Mouse (Mus musculus) stomach, embryonic 16.5 days (tissue): ENCODE data around the gene Xndc1. TPM values are rescaled to one million over a fixed set of nuclear protein-coding genes. Genes with fewer than 3 reads are reported as not detected.
"Not testable (repeated sequence)": the region's sequence is repeated elsewhere in the genome, so short reads cannot be mapped to it uniquely, and the experiment has no call there.

Experiments used
- ATAC-seq: fragments of 200-750 bp; cut with Nextera tagmentation; 2 replicates; pipeline ENCODE4 v1.8.0; 2017; ENCODE audit warnings: moderate number of reproducible peaks, moderate TSS enrichment; ENCODE audit not compliant: insufficient read depth, low FRiP score
- H3K27ac ChIP-seq: fragments of 300-500 bp; sonication (generic); 2 replicates; pipeline ENCODE4 v1.5.1; 2014; ENCODE audit warnings: low read length
- H3K27me3 ChIP-seq: fragments of 300-500 bp; sonication (generic); 2 replicates; pipeline ENCODE4 v1.6.1; 2014; ENCODE audit warnings: low read length, control low read depth, mixed read lengths; ENCODE audit not compliant: control insufficient read depth, insufficient read depth
- H3K36me3 ChIP-seq: fragments of 300-500 bp; sonication (generic); 2 replicates; pipeline ENCODE4 v1.6.1; 2014; ENCODE audit warnings: low read length; ENCODE audit not compliant: control insufficient read depth, insufficient read depth
- H3K4me1 ChIP-seq: fragments of 300-500 bp; sonication (generic); 2 replicates; pipeline ENCODE4 v1.6.1; 2014; ENCODE audit warnings: low read length, control low read depth, mixed read lengths; ENCODE audit not compliant: control insufficient read depth, insufficient read depth
- H3K4me2 ChIP-seq: fragments of 300-500 bp; sonication (generic); 2 replicates; pipeline ENCODE4 v1.6.1; 2014; ENCODE audit warnings: low read depth, low read length, mixed read lengths
- H3K4me3 ChIP-seq: fragments of 300-500 bp; sonication (generic); replicated peaks from 2 replicates; pipeline ENCODE4 v1.5.1; 2014; ENCODE audit warnings: mild to moderate bottlenecking, low read length
- H3K9ac ChIP-seq: fragments of 300-500 bp; sonication (generic); 2 replicates; pipeline ENCODE4 v1.6.1; 2014; ENCODE audit warnings: low read length
- H3K9me3 ChIP-seq: fragments of 300-500 bp; sonication (generic); replicated peaks from 2 replicates; pipeline ENCODE4 v1.6.1; 2016; ENCODE audit warnings: low read length, control low read depth; ENCODE audit not compliant: control insufficient read depth
- WGBS: fragments of 180-500 bp; shearing (Covaris S2); extraction: QIAGEN DNeasy Blood & Tissue Kit; methylation state at CpG from one replicate; pipeline ENCODE4 v1.1.7; 2014; 5-methylcytosine and 5-hydroxymethylcytosine counted together
- polyA plus RNA-seq: library from polyadenylated mRNA; unstranded; fragments of >200 nt; fragmentation: Nextera tagmentation; extraction: Ambion mirVana; gene quantifications from 2 replicates; pipeline ENCODE4 v1.2.1, GENCODE M21; 2015

Gene Xndc1
- polyA plus RNA-seq: 28.2 and 28.9 TPM in 2 replicates

DNA sequence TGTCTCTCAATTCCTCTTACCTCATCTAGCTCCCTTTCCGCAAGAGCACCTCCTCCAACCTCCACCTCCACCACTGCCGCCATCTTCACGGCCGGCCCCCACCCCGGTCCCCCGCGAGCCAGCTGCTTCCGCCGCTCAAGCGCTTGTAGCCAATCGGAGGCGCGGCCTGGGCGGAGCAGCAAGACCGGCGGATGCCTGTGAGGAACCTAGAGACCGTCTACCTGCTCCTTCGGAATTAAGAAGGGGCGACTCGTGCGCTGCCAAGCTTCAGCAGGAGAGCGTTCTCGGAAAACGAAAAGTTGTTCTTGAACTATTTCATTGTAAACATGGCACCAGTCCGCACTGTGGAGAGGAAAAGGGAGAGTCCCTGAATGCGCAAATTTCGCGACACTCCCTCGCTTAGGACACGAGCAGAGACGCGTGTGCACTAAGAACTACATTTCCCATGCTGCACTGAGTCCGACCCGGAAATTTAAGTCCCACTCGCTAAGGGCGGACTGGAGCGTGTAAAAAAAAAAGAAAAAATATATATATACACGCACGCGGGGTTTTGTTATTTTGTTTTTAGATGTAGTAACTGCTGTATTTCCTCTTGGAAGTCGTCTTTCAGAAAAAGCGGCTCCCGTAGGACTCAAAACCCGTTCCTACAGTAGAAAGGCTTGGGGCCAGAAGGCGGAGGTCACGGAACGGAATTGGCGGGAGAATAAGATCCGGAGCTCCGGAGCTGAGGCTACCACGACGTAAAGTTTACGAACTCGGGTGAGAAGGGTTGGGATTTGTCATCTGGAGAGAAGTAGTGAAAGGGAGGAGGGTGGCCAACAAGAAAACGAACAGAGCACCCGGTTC is at the start of gene Xndc1, which contains the start of the genes Rnf121 and Xntrpc:
TSS of gene Xndc1 (plus strand) at position 466 of the 846 bp plus-strand sequence.
TSS of gene Rnf121 (minus strand) at position 424 of the 846 bp plus-strand sequence.
TSS of gene Xntrpc (plus strand) at position 668 of the 846 bp plus-strand sequence.
- H3K9ac ChIP-seq: peak within 1 kb of the TSS; percentile 83
- peak within 1 kb of the TSS; percentile 70 for H3K4me3 ChIP-seq
- no peaks in the 10 kb centered on the region for H3K9me3 ChIP-seq
- H3K4me2 ChIP-seq: peak within 1 kb of the TSS; percentile 73
- WGBS: under 1% methylated on average over 56 of the region's 56 CpGs
- ATAC-seq: peak; percentile 98
- no peaks in the 10 kb centered on the region for H3K36me3 ChIP-seq
- peak within 1 kb of the TSS; percentile 87 for H3K27ac ChIP-seq
- peaks cover 14% of the 10 kb centered on the region for H3K4me1 ChIP-seq
- H3K27me3 ChIP-seq: no peaks in the 10 kb centered on the region

DNA sequence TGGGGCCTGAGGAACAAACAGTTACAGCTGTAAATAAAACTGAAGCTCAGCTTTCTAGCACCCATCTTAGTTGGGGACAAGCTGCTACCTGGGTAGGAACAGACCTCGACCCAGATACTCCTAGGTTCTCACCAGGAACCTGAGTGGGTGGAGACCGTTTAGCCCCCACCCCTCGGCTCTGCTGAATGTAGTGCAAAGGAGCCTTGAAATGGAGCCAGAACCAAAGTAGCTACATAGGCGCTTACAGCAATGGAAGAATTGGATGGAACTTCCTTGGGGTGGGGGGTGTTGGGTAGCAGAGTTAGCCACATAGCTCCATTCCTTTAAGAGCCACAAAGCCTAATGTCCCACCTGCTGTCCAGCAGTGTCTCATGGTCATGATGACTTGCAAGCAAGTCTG is 48.4 kb upstream of the Xndc1 start:
- no peaks in the 10 kb centered on the region for H3K9me3 ChIP-seq
- H3K4me3 ChIP-seq: no peak overlapping the region
- H3K36me3 ChIP-seq: peaks cover 12% of the 10 kb centered on the region
- no peak overlapping the region for H3K9ac ChIP-seq
- 81% methylated on average over 4 of the region's 4 CpGs for WGBS
- H3K4me1 ChIP-seq: no peaks in the 10 kb centered on the region
- H3K27me3 ChIP-seq: no peaks in the 10 kb centered on the region
- no peak overlapping the region for H3K27ac ChIP-seq
- H3K4me2 ChIP-seq: no peak overlapping the region
- no peak for ATAC-seq

DNA sequence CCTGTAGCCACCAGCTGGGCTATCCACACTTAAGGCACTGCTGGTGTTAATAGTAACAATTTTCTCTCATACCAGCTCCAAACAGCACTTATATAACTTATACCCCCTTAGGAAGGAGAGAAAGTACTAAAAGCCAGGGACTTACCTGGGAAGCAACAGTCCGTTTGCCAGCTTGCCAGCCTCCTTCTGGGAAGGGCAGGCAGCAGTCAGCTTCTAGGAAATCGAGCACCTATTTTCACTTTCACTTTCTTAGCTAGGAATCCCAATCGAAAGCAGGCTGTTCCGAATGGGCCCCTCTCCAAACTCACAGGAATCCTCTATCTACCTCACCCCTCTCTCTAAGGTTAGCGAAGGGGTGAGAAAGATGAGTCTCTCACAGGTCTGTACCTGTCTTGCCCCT is 47.9 kb upstream of the Xndc1 start:
- Histone ChIP-seq H3K4me3 (no peak overlapping the region), H3K9ac (no peak overlapping the region), H3K36me3 (peaks cover 16% of the 10 kb centered on the region), H3K4me1 (no peaks in the 10 kb centered on the region), H3K27me3 (no peaks in the 10 kb centered on the region), H3K27ac (no peak overlapping the region), H3K4me2 (no peak overlapping the region), H3K9me3 (no peaks in the 10 kb centered on the region)
- no peak for ATAC-seq
- 71% methylated on average over 5 of the region's 5 CpGs for WGBS

DNA sequence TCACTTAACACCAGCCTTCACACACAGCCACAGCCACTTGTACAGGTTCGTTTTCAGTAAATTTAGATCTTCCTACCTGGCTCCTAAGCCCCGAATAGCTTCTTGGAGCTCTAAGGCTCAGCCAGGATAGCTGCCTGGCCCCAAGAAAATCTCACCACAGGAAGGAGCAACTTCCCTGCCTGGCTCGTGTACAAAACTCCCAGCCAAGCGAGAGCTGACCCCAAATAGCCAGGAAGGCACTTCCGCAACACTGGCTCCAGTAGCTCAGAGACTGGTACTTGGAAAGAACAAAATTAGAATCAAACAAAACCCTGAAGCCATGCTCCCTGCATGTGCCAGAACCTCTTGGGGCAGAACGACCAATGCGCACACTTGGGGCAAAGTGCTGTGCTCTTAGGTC is 47.3 kb upstream of the Xndc1 start:
- Histone ChIP-seq H3K9ac (no peak overlapping the region), H3K27me3 (no peaks in the 10 kb centered on the region), H3K36me3 (peaks cover 16% of the 10 kb centered on the region), H3K9me3 (no peaks in the 10 kb centered on the region), H3K4me1 (no peaks in the 10 kb centered on the region), H3K4me2 (no peak overlapping the region), H3K4me3 (no peak overlapping the region), H3K27ac (no peak overlapping the region)
- WGBS: 77% methylated on average over 7 of the region's 7 CpGs
- ATAC-seq: no peak

DNA sequence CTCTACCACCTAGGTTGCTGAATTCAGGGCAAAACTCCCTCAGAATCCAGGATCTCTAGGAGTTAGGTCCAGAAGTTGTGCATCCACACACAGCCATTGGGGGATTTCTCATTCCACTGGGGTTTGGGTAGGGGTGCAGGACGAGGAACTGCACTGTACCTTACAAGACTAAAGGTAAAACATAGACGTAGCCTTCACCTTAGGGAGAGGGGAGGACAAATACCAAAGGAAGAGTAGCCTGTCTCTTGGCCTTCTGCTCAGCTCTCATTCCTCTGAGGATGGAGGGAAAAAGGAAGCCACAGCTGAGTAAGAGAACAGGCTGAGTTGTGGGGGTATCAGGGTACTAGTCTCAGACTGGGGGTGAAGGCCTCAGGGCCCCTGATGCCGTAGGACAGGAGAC is 46.7 kb upstream of the Xndc1 start, which contains the start of gene Il18bp:
TSS of gene Il18bp (minus strand) at position 101 of the 400 bp plus-strand sequence.
- Histone ChIP-seq H3K4me1 (no peaks in the 10 kb centered on the region), H3K4me3 (no peak within 1 kb of the TSS), H3K27ac (no peak within 1 kb of the TSS), H3K9ac (no peak within 1 kb of the TSS), H3K9me3 (no peaks in the 10 kb centered on the region), H3K4me2 (no peak within 1 kb of the TSS), H3K36me3 (peaks cover 19% of the 10 kb centered on the region), H3K27me3 (no peaks in the 10 kb centered on the region)
- 81% methylated on average over 3 of the region's 3 CpGs for WGBS
- ATAC-seq: no peak

DNA sequence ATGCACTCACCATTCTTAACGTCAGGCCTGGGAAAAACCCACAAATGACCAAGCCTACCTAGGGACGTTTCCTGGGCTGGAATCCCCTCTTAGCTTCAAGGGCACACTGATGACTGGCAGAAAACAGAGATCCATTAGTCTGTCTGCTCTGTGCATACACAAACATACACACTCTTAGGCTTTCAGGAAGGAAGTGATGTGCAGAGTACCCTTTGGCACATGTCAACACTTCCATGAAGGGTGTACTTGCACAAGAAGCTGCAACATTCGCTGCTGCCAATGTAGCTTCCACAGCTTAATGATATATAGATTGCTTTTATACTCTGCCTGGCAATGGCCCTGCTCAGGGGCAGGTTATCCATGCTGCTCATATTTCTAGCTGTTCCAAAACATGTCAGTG is 45.9 kb upstream of the Xndc1 start:
- WGBS: 68% methylated on average over 3 of the region's 3 CpGs
- no peaks in the 10 kb centered on the region for H3K27me3 ChIP-seq
- H3K36me3 ChIP-seq: peaks cover 19% of the 10 kb centered on the region; the same call in 1 of the 2 replicates
- H3K9me3 ChIP-seq: no peaks in the 10 kb centered on the region
- H3K27ac ChIP-seq: no peak overlapping the region
- no peak overlapping the region for H3K4me3 ChIP-seq
- no peak for ATAC-seq
- no peak overlapping the region for H3K4me2 ChIP-seq
- no peak overlapping the region for H3K9ac ChIP-seq
- H3K4me1 ChIP-seq: no peaks in the 10 kb centered on the region

DNA sequence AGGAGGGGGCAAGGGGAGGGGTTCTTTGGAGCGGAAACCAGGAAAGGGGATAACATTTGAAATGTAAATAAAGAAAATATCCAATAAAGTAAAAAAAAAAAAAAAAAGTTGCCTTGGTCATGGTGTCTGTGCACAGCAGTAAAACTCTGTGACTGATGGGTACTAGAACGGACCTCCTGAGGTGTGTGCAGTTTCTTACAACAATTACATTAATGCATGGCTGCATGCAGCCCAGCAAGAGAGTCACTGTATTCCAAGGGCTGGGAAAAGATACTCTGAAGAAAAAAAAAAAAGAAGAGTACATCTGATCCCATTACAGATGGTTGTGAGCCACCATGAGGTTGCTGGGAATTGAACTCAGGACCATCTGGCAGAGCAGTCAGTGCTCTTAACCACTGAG is 44.4 kb upstream of the Xndc1 start:
- 85% methylated on average over 2 of the region's 2 CpGs for WGBS
- H3K9ac ChIP-seq: not testable (repeated sequence)

DNA sequence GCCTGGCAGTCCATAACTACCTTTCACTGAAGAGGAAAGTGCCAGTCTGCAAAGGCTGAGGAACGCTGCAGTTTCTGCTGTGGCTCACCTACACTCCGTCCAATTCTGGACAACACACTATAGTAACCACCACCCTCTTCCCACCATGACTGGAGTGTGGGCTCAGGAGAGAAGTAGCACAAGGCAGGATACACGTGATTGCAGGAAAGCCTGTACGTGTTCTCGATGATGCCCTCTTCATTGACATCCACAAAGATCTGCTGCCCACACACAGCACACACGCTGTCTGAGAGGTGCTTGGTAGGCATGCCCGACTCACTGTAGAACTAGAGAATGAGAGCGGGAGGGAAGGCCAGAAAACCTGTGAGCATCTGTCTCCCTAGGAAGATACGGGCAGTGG is 41.5 kb upstream of the Xndc1 start:
- H3K4me2 ChIP-seq: no peak overlapping the region
- H3K4me3 ChIP-seq: no peak overlapping the region
- WGBS: 91% methylated on average over 9 of the region's 9 CpGs
- peaks cover 21% of the 10 kb centered on the region; the same call in 1 of the 2 replicates for H3K36me3 ChIP-seq
- no peak overlapping the region for H3K27ac ChIP-seq
- no peak for ATAC-seq
- no peaks in the 10 kb centered on the region for H3K9me3 ChIP-seq
- H3K4me1 ChIP-seq: no peaks in the 10 kb centered on the region
- no peak overlapping the region for H3K9ac ChIP-seq
- H3K27me3 ChIP-seq: no peaks in the 10 kb centered on the region

More for the DNA sequence above, 44.4 kb upstream of the Xndc1 start:
- not testable (repeated sequence) for H3K4me3 ChIP-seq, ATAC-seq, H3K4me2 ChIP-seq, H3K9me3 ChIP-seq, H3K27me3 ChIP-seq, H3K27ac ChIP-seq, H3K4me1 ChIP-seq
- H3K36me3 ChIP-seq: peaks cover 25% of the 10 kb centered on the region; the same call in 1 of the 2 replicates
